Mouse (Mus musculus): ENCODE measurements around the gene Tex264. TPM values are rescaled to one million over a fixed set of nuclear protein-coding genes. Genes with fewer than 3 reads are reported as not detected.

Gene Tex264
- total RNA-seq, 2 experiments from 2014 or later, result 90.9 to 104 TPM

DNA sequence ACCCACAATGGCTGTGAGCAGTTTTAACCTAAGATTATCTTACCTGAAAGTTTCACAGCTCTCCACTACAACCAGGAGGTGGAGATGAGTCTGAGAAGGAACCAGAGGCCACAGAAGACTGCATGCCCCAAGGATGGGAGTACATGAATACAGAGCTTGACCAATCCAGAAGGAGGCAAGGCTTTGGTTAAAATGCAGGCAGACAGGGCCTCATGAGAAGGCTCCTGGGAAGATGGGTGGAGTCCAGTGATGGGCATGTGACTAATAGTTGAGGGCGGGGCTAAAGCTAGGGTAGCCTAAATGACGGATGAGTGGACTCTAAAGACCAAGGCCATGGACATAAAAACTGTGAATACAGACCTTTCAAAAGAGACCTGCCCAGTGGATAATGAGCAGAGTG lies 59.4 kb downstream of the Tex264 start, which contains the start of gene Iqcf6:
Gene Iqcf6 (plus strand): TSS at position 301 of the 400 bp plus-strand sequence.
- intact Hi-C loops (cut with DNase I), result no loop called here
- no peak for DNase-seq (ENCODE audit: extremely low spot score in 1 of 2, low spot score in 2 of 2)

DNA sequence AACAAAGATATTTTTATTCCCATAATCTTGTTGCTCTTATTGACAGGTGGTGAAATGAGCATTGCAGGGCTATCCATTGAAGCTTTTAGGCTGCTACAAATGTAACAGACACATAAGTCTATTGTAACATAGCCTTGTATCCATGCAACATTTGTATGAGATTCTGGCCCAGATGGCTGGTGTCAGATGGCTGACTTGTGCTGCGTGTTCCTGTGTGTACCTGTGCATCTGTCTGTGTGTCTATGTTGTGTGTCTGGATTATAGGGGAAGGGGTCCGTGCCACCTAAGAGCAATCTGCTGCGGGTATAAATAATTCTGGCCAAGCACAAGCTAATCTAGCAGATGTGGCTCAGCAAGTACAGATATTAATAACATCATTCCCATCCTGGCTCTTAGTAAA lies 68.2 kb downstream of the Tex264 start:
- intact Hi-C loops (cut with DNase I), result no loop called here

DNA sequence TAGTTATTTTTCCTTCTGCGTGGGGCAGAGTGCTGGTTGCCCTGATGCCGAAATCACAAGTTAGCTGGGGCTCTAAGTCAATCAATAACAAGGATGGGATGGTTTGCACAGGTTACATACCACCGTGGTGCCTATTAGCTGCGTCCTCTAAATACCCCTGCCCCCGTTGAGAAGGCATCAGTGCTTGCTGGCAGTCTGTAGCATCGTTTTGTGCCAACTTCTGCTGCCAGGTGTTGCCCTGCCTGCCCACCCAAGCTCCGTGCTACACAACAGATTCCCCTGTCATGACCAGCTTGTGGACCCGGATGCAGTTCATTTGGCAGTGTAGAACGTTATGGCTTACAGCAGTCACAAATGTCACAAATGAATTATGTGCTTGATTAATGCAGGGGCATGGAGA lies 69.4 kb downstream of the Tex264 start:
- intact Hi-C loops (cut with DNase I), result no loop called here
- no peak for DNase-seq (ENCODE audit: extremely low spot score in 1 of 2, low spot score in 2 of 2)

More for the DNA sequence above, 68.2 kb downstream of the Tex264 start:
- DNase-seq (ENCODE audit: extremely low spot score in 1 of 2, low spot score in 2 of 2), result no peak

DNA sequence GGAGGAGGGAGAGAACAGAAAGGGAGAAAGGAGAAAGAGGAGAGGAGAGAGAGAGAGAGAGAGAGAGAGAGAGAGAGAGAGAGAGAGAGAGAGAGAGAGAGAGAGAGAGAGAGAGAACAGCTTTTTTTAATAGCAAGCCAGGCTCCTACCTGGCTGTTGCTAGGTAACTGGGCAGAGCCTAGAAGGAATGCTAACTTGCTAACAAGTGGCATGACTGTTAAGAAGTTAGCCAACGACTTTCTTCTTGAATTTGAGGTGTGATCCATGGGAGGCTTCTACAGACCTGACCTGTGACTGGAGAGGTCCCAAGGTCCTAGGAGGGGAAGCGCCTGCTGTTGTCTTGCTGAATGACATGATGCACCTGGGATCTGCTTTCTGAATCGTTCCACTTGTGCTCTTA lies 71.1 kb downstream of the Tex264 start:
- DNase-seq (ENCODE audit: extremely low spot score in 1 of 2, low spot score in 2 of 2), result no peak
- intact Hi-C loops (cut with DNase I), result no loop called here

DNA sequence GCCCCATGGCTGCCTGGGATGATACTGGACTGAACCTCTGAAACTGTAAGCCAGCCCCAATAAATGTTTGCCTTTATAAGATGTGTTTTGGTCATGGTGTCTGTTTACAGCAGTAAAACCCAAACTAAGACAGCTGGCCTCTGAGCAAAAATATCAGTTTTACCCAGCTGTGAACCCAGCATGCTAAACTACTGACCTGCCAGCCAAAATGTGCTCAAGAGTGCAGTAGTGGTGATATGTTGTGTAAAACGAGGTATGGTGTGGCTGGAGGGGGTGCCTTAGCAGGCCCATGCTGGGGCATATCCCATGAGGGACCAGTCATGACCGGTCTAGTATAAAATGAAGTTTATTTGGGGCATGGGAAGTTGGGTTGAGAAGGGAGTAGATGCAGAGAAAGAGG lies 71.8 kb downstream of the Tex264 start:
- intact Hi-C loops (cut with DNase I), result no loop called here
- DNase-seq (ENCODE audit: extremely low spot score in 1 of 2, low spot score in 2 of 2), result no peak

DNA sequence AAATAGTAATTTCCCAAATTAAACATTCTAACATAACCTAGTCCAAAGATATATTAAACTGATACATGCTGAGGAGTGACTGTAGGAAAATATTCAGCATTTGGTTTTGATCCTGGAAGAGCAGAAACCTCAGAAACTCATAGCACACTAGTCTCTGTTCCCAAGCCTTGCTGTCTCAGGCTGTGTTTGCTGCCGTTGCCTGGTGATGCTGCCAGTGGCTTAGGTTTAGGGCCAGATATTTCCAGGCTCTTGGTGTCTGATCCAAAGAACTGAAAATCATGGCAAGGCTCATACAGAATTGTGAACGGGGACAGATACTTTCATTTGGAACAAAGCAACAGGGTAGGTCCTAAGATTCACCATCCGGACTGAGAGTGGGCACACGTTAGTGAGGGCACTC lies 75.0 kb downstream of the Tex264 start:
- DNase-seq (ENCODE audit: extremely low spot score in 1 of 2, low spot score in 2 of 2), result no peak
- intact Hi-C loops (cut with DNase I), result no loop called here

Other genes with a start within 250 kb of the Tex264 start
- gene Acy1, start 247.6 kb downstream of the Tex264 start, total RNA-seq (2021), result 1 to 10 TPM; 9.2 to 9.3 TPM
- gene Abhd14b, start 238.5 kb downstream of the Tex264 start, total RNA-seq (2021), result 10 to 100 TPM in 1 of 2 experiments, 1 to 10 TPM in 1; 9.7 to 10.3 TPM
- 10 to 100 TPM; 55.7 to 59.6 TPM for gene Abhd14a, start 238.2 kb downstream of the Tex264 start, total RNA-seq (2021)
- gene Pcbp4, start 232.6 kb downstream of the Tex264 start, total RNA-seq (2021), result 100 to 1,000 TPM; 222 to 242 TPM
- gene Gpr62, start 220.0 kb downstream of the Tex264 start, total RNA-seq (2021), result 1 to 10 TPM; 2.2 to 2.8 TPM
- 10 to 100 TPM; 37.3 to 37.7 TPM for gene Rrp9, start 210.0 kb downstream of the Tex264 start, total RNA-seq (2021)
- gene Parp3, start 209.0 kb downstream of the Tex264 start, total RNA-seq (2021), result 1 to 10 TPM; 2.5 to 3.2 TPM
- not detected for gene Iqcf1, start 186.0 kb downstream of the Tex264 start, total RNA-seq (2021)
- gene Iqcf5, start 171.4 kb downstream of the Tex264 start, total RNA-seq (2021), result 1 to 10 TPM in 1 of 2 experiments, under 1 TPM in 1; 0.92 to 1.2 TPM
- gene Iqcf3, start 124.3 kb downstream of the Tex264 start, total RNA-seq (2021), result not detected
- not detected for gene Iqcf4, start 114.9 kb downstream of the Tex264 start, total RNA-seq (2021)
- not detected for gene Iqcf6, start 59.3 kb downstream of the Tex264 start, total RNA-seq (2021)
- gene Grm2, start 29.8 kb downstream of the Tex264 start, total RNA-seq (2021), result 10 to 100 TPM; 54.5 to 58.8 TPM
- 10 to 100 TPM; 21.7 to 21.8 TPM for gene Rad54l2, start 103.3 kb upstream of the Tex264 start, total RNA-seq (2021)
- 10 to 100 TPM; 18.7 to 22.6 TPM for gene Dcaf1, start 135.9 kb upstream of the Tex264 start, total RNA-seq (2021)
- 10 to 100 TPM; 59.9 to 61.0 TPM for gene Rbm15b, start 201.5 kb upstream of the Tex264 start, total RNA-seq (2021)
- 100 to 1,000 TPM; 115 to 125 TPM for gene Manf, start 206.1 kb upstream of the Tex264 start, total RNA-seq (2021)